Mouse (Mus musculus) R1 (cell line): ENCODE data around the gene Fads2.

ENCODE experiments used
- DNase-seq: peaks from one replicate; pipeline ENCODE4 v3.0.0-alpha.2; 2018; ENCODE audit warnings: low read depth, low spot score

The Fads2 gene

DNA sequence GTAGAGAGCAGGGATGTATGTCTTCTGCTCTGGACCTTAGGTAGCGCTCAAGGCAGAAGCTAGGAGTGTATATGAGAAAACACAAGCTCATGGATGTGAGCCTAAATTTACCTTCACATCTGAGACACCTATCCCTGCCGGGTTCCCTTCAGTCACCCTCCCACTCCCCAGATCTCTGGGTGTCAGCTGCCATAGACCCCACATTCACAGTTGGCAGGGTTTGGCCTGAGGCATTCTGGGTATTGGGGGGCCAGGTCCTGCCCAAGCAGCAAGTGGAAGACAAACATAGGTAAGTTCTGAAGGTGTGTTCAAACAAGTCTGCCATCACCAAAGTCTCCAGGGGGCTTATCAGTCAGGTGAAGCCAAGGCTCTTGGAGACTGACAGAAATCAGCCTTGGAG is 39.9 kb downstream of the Fads2 start:
- DNase-seq, result no peak

DNA sequence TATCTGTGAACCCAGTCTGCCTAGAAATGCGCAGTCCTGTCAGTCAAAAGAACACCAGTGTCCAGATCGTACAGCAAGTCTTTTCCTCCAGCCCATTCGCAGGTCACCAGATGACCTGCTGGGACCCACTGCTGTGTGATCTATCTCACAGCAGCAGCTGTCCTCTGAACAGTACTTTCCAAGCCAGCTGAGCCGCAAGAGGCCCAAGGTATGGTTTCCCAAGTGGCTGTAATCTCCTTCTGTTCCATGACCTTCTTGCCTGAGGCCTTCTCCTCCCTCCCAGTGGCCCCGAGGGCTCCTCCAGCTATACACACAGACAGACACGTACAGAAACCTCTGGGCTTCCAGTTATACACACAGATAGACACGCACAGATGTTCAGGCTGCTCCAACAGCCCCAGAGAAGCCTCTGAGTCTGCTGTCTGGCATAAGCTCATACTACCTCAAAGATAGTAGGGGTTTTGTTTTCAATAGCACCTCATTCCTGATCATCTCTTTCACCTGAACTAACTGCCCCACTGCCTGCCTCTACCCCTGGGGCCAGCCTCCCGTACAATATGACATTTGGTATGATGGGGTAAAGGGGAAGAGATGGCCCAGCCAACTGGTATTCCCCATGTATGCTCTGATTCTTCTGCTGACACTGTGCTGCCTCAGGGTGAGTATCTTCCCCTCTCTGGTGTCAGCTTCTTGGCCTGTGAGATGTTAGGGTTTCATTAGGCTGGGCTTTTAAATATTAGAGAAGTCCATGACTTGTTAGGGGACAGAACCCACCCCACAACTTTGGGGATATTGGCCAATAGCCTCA is 40.6 kb downstream of the Fads2 start:
- no peak for DNase-seq

DNA sequence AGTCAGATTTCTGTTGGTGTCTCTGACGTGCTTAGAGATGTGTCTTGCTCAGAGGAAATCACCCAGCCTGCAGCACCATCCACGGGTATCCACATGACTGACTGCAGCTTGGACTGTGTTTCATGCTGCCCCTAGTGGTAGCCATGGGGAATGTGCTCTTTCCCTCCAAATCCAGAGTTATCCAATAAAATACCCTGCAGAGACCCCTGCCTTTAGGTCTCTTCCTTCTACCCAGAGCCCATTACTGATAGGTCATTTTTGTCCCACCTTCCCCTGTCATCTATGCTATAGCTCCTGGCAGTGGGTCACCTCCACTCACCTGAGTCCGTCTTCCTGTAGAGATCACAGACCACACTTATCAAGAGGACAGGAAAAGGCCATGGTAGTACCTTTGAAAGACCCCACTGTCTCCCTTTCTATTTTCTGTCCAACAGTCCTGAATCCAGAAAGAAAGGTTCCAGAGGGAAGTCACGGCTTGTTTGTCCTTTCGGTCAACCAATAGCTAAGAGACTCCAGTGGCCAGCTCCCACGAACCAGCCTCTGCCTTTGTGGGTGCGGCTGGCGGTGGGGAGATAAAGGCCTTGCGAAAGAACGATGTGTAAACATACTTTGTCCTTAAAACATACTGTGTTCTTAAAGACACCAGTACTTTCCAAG is 41.5 kb downstream of the Fads2 start:
- peak; percentile 70 for DNase-seq

DNA sequence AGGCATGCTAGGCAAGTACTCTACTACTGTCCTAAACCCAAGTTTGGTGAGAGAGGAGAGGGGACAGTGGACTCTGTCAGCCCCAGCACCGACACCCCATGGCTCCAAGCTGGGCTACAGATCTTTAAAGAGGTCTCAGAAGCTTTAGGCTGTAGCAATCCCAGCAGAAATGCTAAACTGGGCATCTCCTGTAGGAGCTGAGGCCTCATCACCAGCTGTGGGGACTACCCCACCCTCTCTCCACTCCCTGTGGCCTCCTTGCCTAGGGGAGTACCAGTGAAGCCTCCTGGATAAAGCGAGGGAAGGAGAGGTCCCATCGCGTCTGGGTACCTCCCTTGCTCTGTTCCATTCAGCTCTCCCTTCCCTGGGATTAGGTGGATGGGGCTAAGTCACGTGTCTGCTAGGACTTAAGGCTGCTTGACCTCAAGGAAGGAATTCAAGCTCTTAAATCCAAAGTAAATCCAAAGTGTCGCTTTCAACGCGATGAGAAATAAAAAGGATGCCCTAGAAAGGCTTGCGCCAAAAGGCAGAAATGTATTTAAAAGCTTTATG is 42.6 kb downstream of the Fads2 start:
- DNase-seq, result no peak

DNA sequence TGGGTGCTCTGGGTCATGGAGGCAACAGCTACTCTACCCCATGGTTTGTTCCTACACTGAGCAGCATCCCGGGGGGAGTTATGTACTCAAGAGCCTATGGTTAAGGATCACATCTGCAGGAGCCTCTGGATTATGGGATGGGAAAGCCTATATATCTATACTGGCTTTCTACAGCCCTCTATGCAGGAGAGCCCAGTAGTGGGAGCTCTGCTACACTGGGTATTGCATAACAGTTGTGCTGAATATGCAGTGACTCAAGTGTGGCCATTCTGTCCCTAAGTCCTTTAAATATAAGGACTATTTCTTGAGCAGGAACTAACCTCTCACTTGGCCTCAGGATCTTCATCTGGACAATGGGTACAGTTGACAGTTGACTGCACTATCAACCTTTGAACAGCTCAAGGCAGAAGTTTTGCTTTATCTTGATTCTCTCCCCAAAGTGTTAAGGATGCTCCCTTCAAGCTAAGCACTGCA is 43.2 kb downstream of the Fads2 start:
- DNase-seq, result no peak

DNA sequence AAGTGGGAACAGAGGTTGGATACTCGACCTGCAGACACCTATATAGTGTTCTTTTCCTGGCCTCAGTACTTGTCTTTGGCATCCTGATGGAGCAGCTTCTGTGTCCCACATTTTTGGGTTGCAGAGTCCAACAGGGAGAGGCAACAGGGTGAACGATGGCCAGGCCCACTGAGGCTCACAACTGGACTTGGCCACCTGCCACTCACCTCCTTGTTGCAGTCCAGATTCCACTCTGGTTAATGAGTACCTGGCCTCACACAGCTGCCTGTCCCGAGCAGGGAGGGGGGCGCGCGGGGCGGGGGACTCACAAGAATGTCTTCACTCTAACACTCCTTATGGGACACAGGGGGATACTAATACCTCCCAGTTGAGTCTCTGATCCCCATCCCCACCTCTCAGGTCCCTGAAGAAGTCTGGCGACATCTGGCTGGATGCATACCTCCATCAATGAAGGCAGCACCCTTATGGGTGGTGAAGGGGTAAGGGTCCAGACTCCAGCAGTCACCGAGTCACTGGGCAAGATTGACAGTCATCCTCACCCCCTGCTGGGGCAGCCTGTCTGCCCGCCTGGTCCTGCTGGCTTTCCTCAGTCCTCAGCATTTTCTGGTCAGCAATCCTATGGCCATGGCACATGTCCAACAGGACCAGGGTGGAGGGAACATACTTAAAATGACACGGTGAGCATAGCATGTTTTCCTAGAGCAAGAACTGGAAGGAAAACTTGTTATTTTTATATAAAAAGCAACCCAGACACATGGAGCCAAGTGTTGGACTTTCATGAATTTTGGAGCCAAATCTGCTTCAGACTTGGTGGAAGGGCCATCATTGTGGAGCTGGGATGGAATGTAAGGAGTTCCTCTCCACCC is 43.8 kb downstream of the Fads2 start:
- no peak for DNase-seq

DNA sequence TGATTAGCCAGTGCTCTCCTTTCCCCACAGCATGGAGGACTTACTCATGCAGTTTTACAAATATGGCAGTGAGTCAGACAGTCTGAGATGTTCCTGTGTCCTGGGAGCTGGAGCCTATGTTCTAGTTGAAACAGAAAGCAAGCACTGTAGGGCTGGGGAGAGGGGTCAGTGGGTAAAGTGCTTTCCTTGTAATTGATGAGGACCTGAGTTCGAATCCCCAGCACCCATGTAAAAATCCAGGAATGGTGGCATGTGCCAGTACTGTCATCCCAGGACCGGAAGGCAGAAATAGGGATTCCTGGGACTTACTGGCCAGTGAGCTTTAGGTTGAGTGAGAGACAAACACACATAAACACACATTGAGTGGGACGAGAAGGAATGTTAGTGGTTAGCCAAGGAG is 44.9 kb downstream of the Fads2 start:
- no peak for DNase-seq

DNA sequence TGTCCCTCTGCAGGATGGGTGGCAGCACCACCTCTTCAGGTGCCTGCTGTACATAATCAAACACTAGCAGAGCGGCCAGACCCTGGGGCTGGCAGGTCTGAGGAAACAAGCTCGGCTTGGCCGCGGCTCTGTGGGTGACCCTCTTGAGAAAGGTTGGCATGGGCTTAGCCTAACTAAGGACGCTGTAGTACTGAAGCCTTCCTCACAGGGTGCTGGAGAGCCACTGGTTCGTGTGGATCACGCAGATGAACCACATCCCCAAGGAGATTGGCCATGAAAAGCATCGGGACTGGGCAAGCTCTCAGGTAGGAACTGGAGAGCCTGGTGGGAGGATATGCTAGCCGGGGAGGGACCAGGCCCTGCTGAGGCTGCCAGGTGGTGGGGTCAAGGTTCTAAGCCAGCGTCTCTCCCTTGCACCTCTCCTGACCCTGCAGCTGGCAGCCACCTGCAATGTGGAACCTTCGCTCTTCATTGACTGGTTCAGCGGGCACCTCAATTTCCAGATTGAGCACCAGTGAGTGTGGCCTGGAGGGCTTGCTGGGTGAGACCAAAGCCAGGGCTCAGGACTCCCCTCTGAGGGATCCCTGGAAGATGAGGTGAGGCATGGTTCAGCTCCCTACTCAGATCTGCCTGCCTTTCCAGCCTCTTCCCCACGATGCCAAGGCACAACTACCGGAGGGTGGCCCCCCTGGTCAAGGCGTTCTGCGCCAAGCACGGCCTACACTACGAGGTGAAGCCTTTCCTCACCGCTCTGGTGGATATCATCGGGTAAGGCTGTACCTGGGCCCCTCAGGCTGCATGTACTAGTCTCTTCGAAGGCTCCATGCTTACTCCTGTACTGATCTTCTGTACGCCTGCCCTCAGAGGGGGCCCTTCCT is 45.5 kb downstream of the Fads2 start:
- DNase-seq, result peak; percentile 26

DNA sequence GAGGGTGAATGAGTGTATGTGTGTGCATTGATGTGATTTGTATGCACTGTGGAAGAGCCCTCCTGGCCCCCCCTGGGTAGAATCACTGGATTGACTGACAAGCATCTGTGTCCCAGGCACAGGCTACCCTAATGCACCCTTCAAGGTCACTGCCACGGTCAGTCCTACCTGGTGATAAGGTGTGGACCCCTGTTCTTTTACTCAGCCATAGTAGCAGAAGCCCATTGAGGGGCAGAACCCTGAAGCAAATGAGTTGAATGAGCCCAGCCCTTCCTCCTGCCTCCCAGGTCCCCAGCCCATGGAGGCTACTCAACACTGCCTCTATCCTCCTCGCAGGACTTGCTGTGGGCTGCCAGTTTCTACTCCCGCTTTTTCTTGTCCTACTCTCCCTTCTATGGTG is 46.3 kb downstream of the Fads2 start:
- no peak for DNase-seq

DNA sequence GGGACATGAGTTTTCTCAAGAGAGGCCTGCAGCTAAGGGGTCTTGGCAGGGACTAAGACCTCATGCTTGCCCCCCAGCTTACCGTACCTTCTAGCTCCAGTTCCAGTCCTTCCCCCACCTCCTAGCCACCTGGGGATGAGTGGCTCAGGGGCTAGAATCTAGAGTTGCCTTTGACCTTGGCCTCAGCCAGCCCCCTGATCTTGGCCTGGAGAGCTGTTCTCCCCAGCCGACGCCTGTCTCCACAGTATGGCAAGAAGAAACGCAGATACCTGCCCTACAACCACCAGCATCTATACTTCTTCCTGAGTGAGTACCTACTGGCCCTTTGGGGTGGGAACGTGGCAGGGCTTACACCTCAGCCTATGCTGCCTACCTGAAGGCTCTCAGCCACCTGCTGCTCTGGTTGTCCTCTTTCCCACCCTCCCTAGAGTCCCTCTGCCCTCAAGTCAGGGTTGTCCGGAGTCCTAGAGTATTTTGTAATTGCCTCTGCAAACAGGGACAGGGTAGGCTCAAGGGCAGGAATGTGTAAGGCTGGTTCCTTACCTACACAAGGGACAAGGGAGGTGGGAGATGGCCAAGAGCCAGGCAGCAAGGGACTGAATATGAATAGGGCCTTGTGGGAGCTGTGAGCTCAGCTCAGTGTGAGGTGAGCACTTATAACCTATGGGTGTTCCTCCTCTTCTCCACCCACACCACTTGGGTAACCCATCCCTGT is 47.0 kb downstream of the Fads2 start:
- no peak for DNase-seq

DNA sequence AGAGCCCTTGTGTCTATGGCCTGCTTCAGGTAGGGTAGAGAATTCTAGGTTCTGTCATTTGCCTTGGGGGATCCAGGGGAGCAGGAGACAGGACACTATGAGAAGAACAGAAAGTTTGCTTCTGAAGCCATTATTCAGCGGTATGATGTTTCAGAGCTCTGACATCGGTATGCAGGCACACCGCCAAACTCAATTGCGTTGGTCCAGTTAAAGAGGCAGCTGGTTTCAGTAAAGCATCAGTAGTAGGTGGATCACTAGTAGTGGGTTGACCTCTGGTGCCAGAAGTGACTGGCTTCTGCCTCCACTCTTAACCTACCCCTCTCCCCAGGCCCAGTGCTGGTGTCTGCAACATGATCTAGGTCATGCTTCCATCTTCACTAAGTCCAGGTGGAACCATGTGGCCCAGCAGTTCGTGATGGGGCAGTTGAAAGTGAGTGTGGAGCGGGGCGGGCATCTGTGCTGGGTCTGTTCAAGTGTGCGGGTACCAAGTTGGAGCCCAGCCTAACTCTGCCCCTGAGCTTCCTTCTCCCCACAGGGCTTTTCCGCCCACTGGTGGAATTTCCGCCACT is 47.8 kb downstream of the Fads2 start:
- DNase-seq, result no peak

DNA sequence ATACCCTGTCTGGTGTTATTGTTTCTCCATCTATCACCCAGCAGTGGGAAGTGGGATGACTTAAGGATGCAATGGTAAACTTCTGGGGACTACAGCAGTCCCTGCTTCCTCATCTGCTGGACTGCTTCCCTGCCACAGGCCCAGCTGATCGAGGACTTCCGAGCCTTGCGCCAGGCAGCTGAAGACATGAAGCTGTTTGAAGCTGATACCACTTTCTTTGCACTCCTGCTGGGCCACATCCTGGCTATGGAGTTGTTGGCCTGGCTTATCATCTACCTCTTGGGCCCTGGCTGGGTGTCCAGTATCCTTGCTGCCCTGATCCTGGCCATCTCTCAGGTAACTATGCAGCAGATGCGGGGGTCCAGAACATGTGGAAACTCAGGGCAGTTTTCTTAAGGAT is 48.8 kb downstream of the Fads2 start:
- no peak for DNase-seq

DNA sequence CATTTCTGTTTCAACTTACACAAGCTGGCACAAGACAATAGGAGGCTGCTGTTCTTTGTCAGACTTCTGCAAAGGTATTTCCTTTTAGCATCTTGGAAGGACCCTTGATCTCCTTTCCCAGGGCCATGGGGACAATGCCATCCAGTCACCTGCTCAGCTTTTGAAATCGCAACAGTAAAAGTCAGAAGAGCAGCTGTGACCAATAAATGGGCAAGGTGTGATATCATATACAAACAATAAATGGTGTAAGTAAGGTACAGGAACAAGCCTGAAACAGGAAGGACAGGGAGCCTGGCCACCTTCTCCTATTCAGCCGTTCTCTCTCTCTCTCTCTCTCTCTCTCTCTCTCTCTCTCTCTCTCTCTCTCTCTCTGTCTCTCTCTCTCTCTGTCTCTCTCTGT is 51.1 kb downstream of the Fads2 start:
- DNase-seq, result no peak

DNA sequence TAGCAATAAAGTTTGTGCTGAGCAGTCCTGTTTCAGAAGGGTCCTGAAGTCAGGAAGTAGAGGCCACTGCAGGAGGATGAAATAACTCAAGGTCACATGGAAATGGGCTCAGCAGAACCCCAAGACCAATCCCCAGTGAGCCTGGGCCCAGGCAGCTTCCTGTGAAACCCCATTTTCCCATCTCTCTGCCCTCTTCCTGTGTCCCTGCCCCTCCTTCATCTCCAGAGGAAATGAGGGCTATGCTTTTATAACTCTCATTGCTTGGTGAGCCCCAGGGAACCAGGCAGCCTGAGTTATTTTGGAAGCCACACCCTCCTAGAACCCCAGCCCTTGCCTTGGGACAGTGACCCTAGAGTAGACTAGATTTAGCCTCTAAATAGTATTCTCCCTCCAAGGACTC is 52.0 kb downstream of the Fads2 start:
- no peak for DNase-seq

DNA sequence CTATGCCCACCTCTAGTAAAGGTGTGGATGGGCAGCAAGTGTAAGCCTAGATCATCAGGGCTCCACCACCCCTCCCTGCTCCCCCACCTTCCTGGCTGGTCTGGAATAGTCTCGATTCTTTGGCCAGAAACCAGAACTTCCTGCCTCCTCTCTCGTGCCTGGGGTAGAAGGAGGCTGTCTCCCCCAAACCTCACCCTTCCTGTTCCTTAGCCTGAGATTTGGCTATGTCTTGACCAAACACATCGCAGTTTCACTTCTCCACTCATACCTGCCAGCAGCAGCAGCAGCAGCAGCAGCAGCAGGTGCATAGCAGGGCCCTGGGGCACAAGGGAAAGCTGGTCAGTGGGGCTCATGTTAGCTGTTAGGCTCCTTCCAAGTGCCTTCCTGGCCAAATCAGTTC is 54.6 kb downstream of the Fads2 start:
- no peak for DNase-seq

DNA sequence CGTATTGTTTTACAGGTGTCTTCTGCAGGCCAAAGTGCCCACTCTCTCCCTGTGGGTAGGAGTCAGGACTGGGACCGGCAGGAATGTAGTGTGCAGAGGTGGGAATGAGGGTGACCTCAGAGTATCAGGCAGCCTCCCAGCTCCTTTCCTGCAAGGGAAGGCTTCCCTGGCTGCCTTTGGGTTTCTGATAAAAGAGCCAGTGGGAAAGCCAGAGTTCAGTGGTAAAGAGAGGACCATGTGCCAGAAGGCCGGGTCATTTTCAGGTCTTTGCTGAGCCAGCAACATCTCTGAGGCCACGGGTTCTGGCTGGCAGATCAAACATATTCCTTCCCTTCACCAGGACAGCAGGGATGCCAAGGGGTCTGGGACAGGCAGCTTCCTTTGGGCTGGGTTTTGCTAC is 55.2 kb downstream of the Fads2 start:
- DNase-seq, result no peak

DNA sequence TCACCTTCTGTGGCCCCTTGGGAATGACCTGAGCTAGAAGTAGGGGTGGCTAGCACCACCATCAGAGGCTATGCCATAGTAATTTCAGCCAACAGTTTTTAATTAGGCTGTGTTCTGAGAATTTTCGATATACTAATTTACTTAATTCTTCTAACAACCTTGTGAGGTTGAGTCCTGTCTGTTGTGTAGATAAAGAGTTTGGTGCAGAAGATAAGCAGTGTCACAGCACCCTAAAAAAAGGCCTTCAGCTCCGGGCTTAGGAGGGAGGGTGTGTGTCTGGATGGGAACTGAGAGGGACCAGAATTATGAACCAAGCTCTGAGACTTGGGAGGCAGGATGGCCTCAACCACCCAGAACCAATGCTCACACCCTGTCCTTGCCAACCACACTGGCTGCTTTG is 55.8 kb downstream of the Fads2 start:
- no peak for DNase-seq

DNA sequence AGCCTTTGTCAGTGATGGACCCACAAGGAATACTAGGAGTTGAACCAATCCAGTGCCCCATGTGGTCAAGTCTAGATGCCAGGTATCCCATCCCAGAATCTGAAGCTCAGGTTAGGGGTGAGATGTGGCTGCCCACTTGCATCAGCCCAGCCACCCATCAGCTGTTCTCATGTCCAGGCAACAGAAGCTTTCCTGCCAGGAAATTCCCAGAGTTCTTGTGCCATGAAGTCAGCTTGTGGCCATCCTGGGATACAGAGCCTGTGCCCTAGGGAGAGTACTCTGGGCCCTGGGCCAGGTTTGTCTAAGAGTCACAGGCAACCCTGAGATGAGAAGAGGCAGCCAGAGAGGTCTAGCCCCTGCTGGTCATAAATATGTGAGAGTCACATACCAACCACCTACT is 57.9 kb downstream of the Fads2 start:
- DNase-seq, result no peak

DNA sequence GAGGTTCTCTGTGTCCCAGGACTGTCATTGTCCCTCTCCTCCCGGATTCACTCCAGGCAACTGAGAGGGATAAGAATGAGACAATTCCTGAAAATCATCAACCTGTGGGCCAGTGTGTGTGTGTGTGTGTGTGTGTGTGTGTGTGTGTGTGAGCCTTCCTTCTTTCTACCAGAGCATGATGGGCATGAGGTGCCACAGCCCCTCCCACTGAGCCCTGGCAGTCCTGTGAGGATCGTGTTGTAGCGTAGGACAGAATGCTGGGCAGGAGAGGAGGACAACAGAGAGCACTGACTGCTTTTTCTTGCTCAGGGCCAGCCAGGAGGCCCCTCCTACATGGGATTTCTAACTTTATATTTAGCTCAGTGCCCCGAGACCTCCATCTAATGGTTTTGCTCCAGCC is 58.7 kb downstream of the Fads2 start:
- DNase-seq, result no peak

DNA sequence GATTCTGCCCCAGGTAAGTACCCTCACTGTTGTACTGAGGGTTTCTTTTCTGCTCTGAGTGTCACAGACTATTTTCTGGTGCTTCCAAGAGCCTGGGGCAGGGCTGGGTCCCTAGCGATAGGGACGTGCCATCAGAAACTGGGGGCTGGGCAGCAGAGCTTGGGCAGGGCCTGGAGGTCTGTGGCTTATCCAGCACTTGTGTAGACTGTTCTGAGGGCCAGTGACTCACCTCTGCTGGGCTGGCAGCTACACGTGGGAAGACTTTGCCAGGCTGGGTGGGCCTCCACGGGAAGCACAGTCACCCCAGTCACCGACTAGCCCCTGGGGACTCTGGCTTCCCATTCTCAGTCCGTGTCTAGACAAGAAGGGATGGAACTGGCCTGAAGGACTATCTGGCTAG is 59.3 kb downstream of the Fads2 start:
- no peak for DNase-seq
